Mouse (Mus musculus): ENCODE measurements around the gene Camkk1. TPM values are rescaled to one million over a fixed set of nuclear protein-coding genes. Genes with fewer than 3 reads are reported as not detected.

The Camkk1 gene
- polyA plus RNA-seq, 1 experiment from 2014 or later: 4.5 TPM

- DNase-seq (ENCODE audit: low spot score) (peak; percentile 59), ATAC-seq (replicated peaks; ENCODE audit: low FRiP score, low TSS enrichment, low read depth) (peak; percentile 48; the same call in 1 of the 2 replicates)
- peaks cover 25% of the 10 kb centered on the region for H3K4me1 ChIP-seq (replicated peaks; ENCODE audit: control insufficient read depth, insufficient read depth, low read length)
- no peaks in the 10 kb centered on the region for H3K27me3 ChIP-seq (replicated peaks; ENCODE audit: control insufficient read depth, insufficient read depth, low read length)
- H3K4me3 ChIP-seq (ENCODE audit: low read depth, low read length): no peak overlapping the region
- H3K36me3 ChIP-seq (ENCODE audit: control insufficient read depth, insufficient read depth, low read length): no peaks in the 10 kb centered on the region
- peak overlapping the region; percentile 64 for H3K27ac ChIP-seq (ENCODE audit: low read depth)
- no peak overlapping the region for H3K9ac ChIP-seq (ENCODE audit: low read length)
- H3K4me2 ChIP-seq (ENCODE audit: low read length): no peak overlapping the region
- no peaks in the 10 kb centered on the region for H3K9me3 ChIP-seq (ENCODE audit: control insufficient read depth, low read length)
- 23% methylated on average over 9 of the region's 9 CpGs for WGBS
Observed at GRCm38 (mm10) chr11:72991961-72992360, 26.8 kb upstream of the Camkk1 start.

GRCm38 (mm10) chr11:72996346-72996745, 22.5 kb upstream of the Camkk1 start:
- Histone ChIP-seq H3K4me3 (ENCODE audit: low read depth, low read length) (no peak overlapping the region), H3K9me3 (ENCODE audit: control insufficient read depth, low read length) (no peaks in the 10 kb centered on the region), H3K4me2 (ENCODE audit: low read length) (no peak overlapping the region), H3K27me3 (replicated peaks; ENCODE audit: control insufficient read depth, insufficient read depth, low read length) (no peaks in the 10 kb centered on the region), H3K27ac (ENCODE audit: low read depth) (no peak overlapping the region), H3K36me3 (ENCODE audit: control insufficient read depth, insufficient read depth, low read length) (no peaks in the 10 kb centered on the region), H3K4me1 (replicated peaks; ENCODE audit: control insufficient read depth, insufficient read depth, low read length) (peaks cover 23% of the 10 kb centered on the region), H3K9ac (ENCODE audit: low read length) (no peak overlapping the region)
- 83% methylated on average over 6 of the region's 6 CpGs for WGBS
- DNase-seq (ENCODE audit: low spot score): no peak
- ATAC-seq (replicated peaks; ENCODE audit: low FRiP score, low TSS enrichment, low read depth): no peak

GRCm38 (mm10) chr11:72996781-72997180, 22.0 kb upstream of the Camkk1 start:
- 97% methylated on average over 2 of the region's 2 CpGs for WGBS
- ATAC-seq (replicated peaks; ENCODE audit: low FRiP score, low TSS enrichment, low read depth): no peak
- Histone ChIP-seq H3K4me1 (replicated peaks; ENCODE audit: control insufficient read depth, insufficient read depth, low read length) (peaks cover 21% of the 10 kb centered on the region), H3K36me3 (ENCODE audit: control insufficient read depth, insufficient read depth, low read length) (no peaks in the 10 kb centered on the region), H3K9me3 (ENCODE audit: control insufficient read depth, low read length) (no peaks in the 10 kb centered on the region), H3K9ac (ENCODE audit: low read length) (no peak overlapping the region), H3K27me3 (replicated peaks; ENCODE audit: control insufficient read depth, insufficient read depth, low read length) (no peaks in the 10 kb centered on the region), H3K27ac (ENCODE audit: low read depth) (no peak overlapping the region), H3K4me2 (ENCODE audit: low read length) (no peak overlapping the region), H3K4me3 (ENCODE audit: low read depth, low read length) (no peak overlapping the region)
- no peak for DNase-seq (ENCODE audit: low spot score)

GRCm38 (mm10) chr11:72997529-72998326, 21.1 kb upstream of the Camkk1 start:
- H3K4me1 ChIP-seq (replicated peaks; ENCODE audit: control insufficient read depth, insufficient read depth, low read length): peaks cover 12% of the 10 kb centered on the region
- WGBS: 56% methylated on average over 13 of the region's 13 CpGs
- H3K4me2 ChIP-seq (ENCODE audit: low read length): no peak overlapping the region
- H3K9ac ChIP-seq (ENCODE audit: low read length): no peak overlapping the region
- no peak overlapping the region for H3K4me3 ChIP-seq (ENCODE audit: low read depth, low read length)
- no peaks in the 10 kb centered on the region for H3K9me3 ChIP-seq (ENCODE audit: control insufficient read depth, low read length)
- DNase-seq (ENCODE audit: low spot score) (no peak), ATAC-seq (replicated peaks; ENCODE audit: low FRiP score, low TSS enrichment, low read depth) (0 out of 2 replicates have a peak, but pooled peaks have one; percentile 37)
- H3K36me3 ChIP-seq (ENCODE audit: control insufficient read depth, insufficient read depth, low read length): no peaks in the 10 kb centered on the region
- H3K27me3 ChIP-seq (replicated peaks; ENCODE audit: control insufficient read depth, insufficient read depth, low read length): no peaks in the 10 kb centered on the region
- H3K27ac ChIP-seq (ENCODE audit: low read depth): no peak overlapping the region

- Histone ChIP-seq H3K27ac (ENCODE audit: low read depth) (no peak within 1 kb of the TSS), H3K27me3 (replicated peaks; ENCODE audit: control insufficient read depth, insufficient read depth, low read length) (no peaks in the 10 kb centered on the region), H3K4me3 (ENCODE audit: low read depth, low read length) (no peak within 1 kb of the TSS), H3K9me3 (ENCODE audit: control insufficient read depth, low read length) (no peaks in the 10 kb centered on the region), H3K36me3 (ENCODE audit: control insufficient read depth, insufficient read depth, low read length) (no peaks in the 10 kb centered on the region), H3K4me2 (ENCODE audit: low read length) (no peak within 1 kb of the TSS), H3K4me1 (replicated peaks; ENCODE audit: control insufficient read depth, insufficient read depth, low read length) (peaks cover 9% of the 10 kb centered on the region), H3K9ac (ENCODE audit: low read length) (no peak within 1 kb of the TSS)
- DNase-seq (ENCODE audit: low spot score): no peak
- 27% methylated on average over 8 of the region's 8 CpGs for WGBS
- ATAC-seq (replicated peaks; ENCODE audit: low FRiP score, low TSS enrichment, low read depth): no peak
Observed at GRCm38 (mm10) chr11:72998771-72999170, 20.0 kb upstream of the Camkk1 start, which contains the start of gene P2rx1. TSS of gene P2rx1 (plus strand) at chr11:72999103.

- Histone ChIP-seq H3K9ac (ENCODE audit: low read length) (no peak overlapping the region), H3K27me3 (replicated peaks; ENCODE audit: control insufficient read depth, insufficient read depth, low read length) (no peaks in the 10 kb centered on the region), H3K4me3 (ENCODE audit: low read depth, low read length) (no peak overlapping the region), H3K27ac (ENCODE audit: low read depth) (no peak overlapping the region), H3K9me3 (ENCODE audit: control insufficient read depth, low read length) (no peaks in the 10 kb centered on the region), H3K4me2 (ENCODE audit: low read length) (no peak overlapping the region), H3K4me1 (replicated peaks; ENCODE audit: control insufficient read depth, insufficient read depth, low read length) (peaks cover 9% of the 10 kb centered on the region), H3K36me3 (ENCODE audit: control insufficient read depth, insufficient read depth, low read length) (no peaks in the 10 kb centered on the region)
- DNase-seq (ENCODE audit: low spot score) (peak; percentile 77), ATAC-seq (replicated peaks; ENCODE audit: low FRiP score, low TSS enrichment, low read depth) (0 out of 2 replicates have a peak, but pooled peaks have one; percentile 34)
- 11% methylated on average over 6 of the region's 6 CpGs for WGBS
Observed at GRCm38 (mm10) chr11:73001029-73001428, 17.8 kb upstream of the Camkk1 start.

GRCm38 (mm10) chr11:73006377-73006776, 12.4 kb upstream of the Camkk1 start:
- ATAC-seq (replicated peaks; ENCODE audit: low FRiP score, low TSS enrichment, low read depth): peak; percentile 54; the same call in 1 of the 2 replicates
- no peak overlapping the region for H3K4me3 ChIP-seq (ENCODE audit: low read depth, low read length)
- no peaks in the 10 kb centered on the region for H3K9me3 ChIP-seq (ENCODE audit: control insufficient read depth, low read length)
- no peaks in the 10 kb centered on the region for H3K36me3 ChIP-seq (ENCODE audit: control insufficient read depth, insufficient read depth, low read length)
- no peaks in the 10 kb centered on the region for H3K4me1 ChIP-seq (replicated peaks; ENCODE audit: control insufficient read depth, insufficient read depth, low read length)
- H3K4me2 ChIP-seq (ENCODE audit: low read length): no peak overlapping the region
- H3K9ac ChIP-seq (ENCODE audit: low read length): no peak overlapping the region
- no peaks in the 10 kb centered on the region for H3K27me3 ChIP-seq (replicated peaks; ENCODE audit: control insufficient read depth, insufficient read depth, low read length)
- DNase-seq (ENCODE audit: low spot score): peak; percentile 73
- no peak overlapping the region for H3K27ac ChIP-seq (ENCODE audit: low read depth)
- WGBS: 8% methylated on average over 2 of the region's 2 CpGs

GRCm38 (mm10) chr11:73007113-73007512, 11.7 kb upstream of the Camkk1 start:
- no peak overlapping the region for H3K27ac ChIP-seq (ENCODE audit: low read depth)
- H3K9me3 ChIP-seq (ENCODE audit: control insufficient read depth, low read length): no peaks in the 10 kb centered on the region
- DNase-seq (ENCODE audit: low spot score) (no peak), ATAC-seq (replicated peaks; ENCODE audit: low FRiP score, low TSS enrichment, low read depth) (no peak)
- H3K36me3 ChIP-seq (ENCODE audit: control insufficient read depth, insufficient read depth, low read length): no peaks in the 10 kb centered on the region
- H3K27me3 ChIP-seq (replicated peaks; ENCODE audit: control insufficient read depth, insufficient read depth, low read length): no peaks in the 10 kb centered on the region
- no peak overlapping the region for H3K4me2 ChIP-seq (ENCODE audit: low read length)
- 85% methylated on average over 3 of the region's 3 CpGs for WGBS
- no peaks in the 10 kb centered on the region for H3K4me1 ChIP-seq (replicated peaks; ENCODE audit: control insufficient read depth, insufficient read depth, low read length)
- H3K9ac ChIP-seq (ENCODE audit: low read length): no peak overlapping the region
- no peak overlapping the region for H3K4me3 ChIP-seq (ENCODE audit: low read depth, low read length)
